Mouse (Mus musculus) heart, adult 8-10 months (tissue): ENCODE results near the gene Fam131b. TPM values are rescaled to one million over a fixed set of nuclear protein-coding genes. Genes with fewer than 3 reads are reported as not detected.

Source experiments
- DNase-seq: peaks from one replicate; pipeline ENCODE4 v3.0.0; 2022; ENCODE audit warnings: low spot score
- total RNA-seq, 4 experiments: library from RNA; stranded (reverse); gene quantifications; 2 replicates each; pipeline ENCODE4 v1.2.4; 2022

The Fam131b gene
- total RNA-seq, 4 experiments from 2014 or later: 0.44 to 0.82 (median 0.51) TPM

DNA sequence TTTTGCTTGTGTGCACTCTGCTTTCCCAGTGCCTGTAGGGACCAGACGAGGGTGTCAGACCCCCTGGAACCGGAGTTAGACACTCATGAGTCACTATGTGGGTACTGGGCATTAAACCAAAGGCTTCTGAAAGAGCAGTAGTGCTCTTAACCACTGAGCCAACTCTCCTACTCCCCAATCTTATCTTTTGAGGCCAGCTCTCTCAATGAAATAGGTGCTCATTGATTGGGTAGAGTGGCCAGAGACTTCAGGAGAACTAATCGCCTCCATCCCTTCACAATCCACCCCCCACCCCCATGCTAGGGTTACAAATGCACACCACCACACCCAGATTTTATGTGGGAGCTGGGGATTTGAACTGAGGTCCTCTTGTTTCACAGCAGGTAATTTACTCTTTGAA is 4.3 kb upstream of the Fam131b start:
- no peak for DNase-seq

DNA sequence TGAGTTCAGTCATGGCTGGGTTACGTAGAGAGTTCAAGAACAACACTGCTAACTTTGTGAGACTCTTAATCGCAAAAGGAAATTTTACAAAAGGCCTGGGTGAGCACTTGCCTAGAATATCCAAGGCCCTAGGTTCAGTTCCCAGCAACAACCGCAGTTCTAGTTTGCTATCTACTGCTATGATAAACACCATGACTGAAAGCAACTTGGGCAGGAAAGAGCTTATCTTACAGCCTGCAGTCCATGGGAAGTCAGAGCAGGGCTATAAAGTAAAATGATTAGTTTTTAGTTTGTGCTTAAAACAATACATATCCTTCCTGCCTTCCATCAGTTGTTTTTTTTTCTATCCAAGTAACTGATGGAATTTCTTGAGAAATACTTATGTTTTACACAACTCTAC is 2.1 kb upstream of the Fam131b start:
- no peak for DNase-seq

DNA sequence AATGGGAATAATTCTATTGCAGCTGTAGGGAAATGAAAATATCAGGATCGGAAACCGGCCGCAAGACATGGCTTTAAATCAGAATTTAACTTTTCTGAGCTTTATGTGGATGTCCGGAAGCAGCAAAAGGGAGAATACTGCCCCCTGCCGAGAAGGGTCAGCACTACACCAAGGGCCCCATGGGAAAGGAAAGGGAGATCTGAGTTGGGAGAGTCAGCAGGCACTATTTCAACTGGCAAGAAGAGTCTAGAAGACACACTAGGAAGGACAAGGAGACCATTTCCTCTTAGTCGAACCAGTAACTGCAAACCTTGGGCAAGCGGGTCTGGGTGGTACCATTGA is 796 bp upstream of the Fam131b start:
- DNase-seq: peak; percentile 78

DNA sequence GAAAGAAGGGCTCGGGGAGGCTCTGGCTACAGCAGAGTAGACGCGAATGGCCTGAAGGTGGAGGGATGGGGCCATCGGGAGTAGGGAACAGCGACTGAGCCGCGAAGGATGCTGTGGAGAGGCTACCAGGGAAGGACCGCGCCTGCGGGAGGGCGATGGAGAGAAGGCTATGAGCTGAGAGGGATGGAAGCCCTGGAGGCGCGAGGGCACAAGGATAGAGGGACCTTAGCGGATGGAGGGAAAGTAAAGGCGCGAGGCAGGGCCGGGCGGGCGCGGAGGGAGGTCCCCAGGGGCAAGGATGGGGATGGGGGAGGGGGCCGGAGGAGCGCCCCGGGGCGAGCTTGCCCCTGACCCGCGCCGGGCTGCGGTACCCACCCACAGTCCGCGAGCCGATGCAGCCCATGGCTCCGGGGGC is 369 bp downstream of the Fam131b start:
- DNase-seq: no peak

DNA sequence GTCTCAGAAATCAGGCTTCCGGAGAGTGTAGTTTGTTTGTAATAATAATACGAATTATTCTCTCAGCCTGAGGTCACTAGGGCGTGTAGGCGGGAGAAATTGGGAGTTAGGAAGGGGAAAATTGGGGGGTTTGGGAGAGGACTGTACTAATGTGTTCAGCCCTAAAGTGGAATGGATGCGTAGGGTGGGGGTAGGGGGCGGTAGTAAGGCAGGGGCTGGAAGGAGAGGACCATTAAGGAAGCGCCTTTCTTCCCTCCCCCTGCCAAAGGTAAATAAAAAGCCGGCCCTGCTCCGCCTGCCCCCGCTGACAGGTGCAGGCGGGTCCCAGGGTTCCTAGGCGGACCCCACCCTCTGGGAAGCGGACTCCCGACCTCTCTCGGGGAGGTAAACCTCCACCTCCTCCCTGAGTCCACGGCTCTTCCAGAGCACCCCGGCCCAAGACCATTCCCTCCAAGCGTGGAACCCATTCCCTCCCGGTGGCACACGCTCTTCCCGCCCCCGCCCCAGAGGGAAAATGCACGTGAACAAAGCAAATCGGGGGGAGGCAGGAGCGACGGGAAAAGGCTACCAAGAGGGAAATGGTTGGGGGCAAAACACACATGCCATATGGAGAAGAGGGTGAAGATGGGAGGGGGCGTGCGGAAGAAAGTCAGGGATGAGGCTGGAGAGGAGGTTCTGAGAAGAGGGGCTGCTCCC is 924 bp downstream of the Fam131b start:
- no peak for DNase-seq

DNA sequence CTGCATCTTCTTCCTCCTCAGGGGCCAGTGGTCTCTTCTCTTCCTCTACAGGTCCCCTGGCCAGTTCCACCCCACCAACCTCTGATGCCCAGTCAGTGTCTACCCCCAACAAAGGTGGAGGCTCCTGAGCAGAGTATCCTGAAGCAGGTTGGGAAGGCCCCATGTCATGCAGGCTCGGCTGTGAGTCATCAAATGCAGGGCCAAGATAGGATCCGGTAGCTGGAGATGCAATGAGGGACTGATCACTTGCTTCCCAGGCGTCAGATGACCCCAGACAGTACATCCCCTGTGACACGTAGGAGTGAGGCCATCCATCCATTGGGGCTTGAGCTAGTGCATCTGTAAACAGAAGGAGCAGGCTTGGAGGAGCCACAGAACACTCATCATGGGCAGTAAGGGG is 6.2 kb downstream of the Fam131b start:
- DNase-seq: no peak

DNA sequence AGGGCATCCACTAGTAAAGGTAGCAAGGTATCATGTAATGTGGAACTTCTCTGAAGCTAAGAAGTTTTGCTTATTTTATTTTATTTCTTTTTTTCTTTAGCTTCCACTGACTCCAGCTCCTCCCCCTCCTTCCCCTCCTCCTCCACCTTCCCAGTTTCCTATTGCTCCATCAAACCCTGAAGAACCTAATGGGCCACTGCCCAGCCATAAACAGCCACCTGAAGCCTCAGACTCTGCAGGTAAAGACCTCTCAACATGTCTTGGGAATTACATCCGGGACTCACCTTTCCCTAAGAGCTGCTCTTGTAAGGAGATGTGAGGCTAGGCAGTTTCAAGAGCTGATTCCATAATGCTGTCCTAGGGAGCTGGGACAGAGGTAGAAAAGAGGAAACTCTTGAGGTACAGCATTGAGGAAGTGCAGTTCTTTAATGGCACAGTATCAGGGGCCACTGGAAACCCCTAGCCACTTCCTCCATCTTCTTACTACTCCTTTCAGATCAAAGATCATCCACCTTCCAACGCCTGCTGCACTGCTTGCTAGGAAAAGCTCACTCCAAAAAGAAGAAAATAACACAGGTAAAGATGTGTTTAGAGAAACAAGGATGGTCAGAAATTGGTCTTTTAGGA is 13.9 kb downstream of the Fam131b start:
- DNase-seq: no peak

DNA sequence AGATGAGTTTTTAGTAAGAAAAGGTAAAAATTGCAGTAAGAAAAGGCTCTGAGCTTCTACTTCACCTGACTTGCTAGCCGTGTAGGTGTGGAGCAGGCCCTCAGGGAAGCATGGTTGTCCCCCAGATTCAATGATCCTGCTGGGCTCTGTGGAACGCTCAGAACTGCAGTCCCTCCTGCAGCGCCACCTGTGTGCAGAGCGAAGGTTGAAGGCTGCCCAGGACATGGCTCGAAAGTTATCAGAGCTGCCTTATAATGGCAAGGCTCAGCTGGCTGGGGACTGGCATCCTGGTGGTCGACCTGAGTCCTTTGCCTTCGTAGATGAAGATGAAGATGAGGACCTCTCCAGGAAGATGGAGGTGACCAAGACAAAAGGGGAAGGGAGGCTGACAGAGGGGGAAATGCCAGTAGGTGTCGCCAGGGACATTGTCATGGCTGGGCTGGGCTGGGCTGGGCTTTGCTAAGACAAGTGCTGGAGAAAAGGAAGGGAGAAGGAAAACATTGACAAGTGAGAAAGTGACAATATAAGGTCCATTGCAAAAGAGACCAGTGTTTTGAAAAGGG is 14.5 kb downstream of the Fam131b start:
- DNase-seq: no peak

DNA sequence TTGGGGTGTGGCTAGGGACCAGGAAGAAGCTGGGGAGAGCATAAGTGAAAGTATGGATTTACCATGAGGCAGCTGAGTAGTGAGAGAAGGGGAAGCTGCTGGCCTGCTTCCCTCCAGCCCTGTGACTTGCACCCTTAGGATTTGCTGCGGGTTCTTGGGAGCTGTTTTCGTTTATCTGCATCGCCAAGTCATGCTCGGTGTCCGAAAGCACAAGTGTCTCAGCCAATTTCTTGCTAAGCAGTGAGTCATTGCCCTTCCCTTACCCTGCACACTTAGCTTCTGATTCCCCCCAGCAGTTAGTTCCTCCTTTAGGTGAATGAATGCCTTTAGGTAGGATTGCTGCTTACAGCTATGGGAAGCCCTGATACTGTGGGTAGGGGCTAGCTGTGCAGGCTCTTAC is 25.1 kb downstream of the Fam131b start:
- DNase-seq: no peak

DNA sequence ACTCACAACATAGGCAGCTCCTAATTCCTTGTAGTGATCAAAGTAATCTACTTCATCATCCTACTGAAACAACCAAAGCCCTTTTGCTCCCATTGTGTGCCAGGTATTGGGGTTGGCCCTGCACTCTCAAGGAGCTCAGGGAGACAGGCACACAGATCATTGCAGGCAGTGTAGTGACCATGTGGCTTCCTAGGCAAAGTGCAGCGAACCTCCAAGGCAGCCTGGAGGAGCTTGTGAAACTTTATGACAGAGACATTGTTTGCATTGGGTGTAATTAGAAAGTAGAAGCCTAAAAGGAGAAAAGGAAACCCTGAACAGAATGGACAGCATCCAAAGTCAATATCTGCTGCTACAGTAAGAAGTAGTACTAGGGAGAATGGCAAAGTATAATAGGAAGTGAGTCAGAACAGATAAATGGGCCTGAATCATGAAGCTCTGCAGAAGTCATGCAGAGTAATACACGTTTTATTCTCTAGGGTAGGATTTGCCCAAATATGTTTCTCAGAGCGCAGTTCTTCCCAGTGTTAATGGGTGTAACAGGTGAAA is 28.8 kb downstream of the Fam131b start:
- peak; percentile 9 for DNase-seq

DNA sequence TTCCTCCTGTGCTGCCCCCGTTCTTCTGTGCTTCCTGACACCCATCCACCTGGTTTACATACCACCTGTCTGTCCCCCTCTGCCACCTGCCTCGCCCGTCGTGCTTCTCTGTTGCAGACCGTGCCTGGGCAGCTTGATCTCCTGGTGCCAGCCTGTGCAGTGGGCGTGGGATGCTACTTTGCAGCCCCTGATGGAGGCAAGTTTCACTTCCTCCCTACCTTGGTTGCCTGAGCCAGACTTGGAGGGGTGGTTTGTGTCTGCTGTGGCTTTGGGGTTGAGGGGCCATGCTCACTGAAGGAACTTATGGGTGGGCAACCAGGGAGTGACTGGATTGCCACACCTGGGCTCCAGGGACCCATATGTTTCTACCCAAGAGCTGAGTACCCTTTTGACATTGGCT is 31.1 kb downstream of the Fam131b start:
- DNase-seq: no peak

DNA sequence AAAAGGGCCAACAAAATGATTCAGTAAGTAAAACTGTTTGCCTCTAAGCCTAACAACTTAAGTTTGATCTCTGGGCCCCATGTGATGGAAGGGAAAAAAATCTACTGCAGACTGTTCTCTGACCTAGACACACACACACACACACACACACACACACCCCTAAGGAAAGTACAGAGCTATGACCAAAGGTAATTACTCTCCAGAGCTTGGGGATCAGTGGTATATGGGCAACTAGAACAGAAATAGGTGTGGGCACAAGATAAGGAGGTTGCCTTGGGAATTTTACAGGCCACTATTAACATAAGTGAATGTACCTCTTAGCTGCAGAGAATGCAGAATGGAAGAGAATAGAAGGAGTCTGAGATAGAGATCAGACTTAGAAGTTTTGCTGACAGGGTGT is 36.9 kb downstream of the Fam131b start:
- DNase-seq: no peak

DNA sequence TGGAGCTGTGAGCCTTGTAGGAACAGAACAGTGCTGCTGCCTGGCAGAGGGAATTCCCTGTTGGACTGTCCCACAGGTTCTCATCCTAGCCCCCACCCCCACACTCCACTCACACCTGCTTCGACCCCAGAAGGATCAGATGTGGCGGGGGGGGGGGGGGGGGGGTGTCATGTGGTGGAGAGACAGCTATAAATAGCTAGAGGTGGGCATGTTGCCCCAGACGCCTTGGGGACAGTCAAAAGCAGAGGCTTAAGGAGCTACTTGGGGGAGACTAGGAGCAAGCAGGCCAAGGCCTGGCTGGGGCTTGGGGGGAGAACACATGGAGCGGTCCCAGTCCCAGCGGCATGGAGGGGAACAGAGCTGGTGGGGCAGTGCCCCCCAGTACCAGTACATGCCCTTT is 38.0 kb downstream of the Fam131b start, which contains the start of gene Clcn1:
Gene Clcn1 (plus strand): TSS at position 238 of the 400 bp plus-strand sequence.
- no peak for DNase-seq

DNA sequence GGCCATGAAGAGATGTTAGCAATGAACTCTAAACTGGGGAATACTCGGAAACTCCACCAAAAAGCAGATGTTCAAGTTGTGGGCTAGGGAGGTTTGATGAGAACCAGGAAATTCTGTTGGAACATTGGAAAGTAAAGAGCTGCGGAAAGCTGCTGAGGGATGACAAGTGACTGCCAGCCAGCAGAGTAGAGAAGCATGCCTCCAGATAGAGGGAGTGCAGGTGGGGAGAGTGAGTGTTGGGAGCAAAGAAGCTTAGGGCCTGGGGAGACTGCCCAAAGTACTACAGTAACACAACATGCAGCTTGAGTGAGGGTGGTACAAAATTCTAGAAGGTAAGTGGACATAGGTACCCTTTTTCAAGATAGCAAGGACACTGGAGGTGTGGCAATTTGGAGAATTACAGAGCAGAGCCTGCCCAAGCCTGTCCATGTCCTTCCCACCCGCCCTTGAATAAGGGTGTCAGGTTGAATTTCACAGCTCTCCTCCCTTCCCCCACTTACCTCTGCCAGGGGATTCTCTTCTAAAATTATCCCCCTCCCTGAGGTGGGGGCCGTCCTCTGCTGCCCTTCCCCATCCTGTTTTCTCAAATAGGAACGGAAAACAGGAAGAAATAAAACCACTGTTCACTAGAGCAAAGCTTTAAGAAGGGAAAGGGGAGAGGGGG is 41.4 kb downstream of the Fam131b start:
- no peak for DNase-seq

DNA sequence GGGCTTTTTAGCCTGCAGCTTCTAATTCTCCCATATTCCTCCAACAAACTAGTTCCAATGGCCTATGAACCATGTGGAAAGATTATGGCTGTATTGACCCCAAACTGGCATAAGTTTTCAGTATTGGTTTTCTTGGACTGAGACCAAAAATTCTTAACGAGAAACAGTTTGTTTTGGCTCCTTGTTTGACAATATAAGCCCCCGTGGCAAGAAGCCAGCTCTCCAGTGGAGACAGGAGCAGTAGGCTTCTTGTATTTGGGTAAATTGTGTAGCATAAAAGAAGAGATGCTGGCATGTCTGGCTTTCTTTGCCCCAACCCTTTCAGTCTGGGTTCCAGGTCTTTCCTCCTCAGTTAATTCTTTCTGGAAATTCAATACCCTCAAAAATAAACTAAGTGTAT is 48.3 kb downstream of the Fam131b start:
- DNase-seq: no peak

DNA sequence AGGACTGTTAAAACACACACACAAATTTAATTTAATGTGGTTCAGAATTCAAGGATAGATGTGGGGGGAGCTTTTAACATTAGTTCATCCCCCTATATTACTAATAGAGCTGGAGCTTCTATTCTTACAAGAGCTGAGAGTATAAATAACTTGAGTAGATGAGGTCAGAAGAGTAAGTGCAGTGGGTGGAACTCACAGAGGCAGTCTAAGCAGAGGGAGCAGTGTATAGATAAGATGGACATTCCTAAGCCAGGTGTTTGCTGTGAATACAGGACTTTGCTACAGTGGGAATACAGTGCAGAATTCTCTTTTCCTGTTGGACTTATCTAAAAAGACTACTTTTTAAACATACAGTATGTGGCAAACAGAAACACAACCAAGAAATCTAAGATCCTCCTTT is 53.6 kb downstream of the Fam131b start:
- no peak for DNase-seq

DNA sequence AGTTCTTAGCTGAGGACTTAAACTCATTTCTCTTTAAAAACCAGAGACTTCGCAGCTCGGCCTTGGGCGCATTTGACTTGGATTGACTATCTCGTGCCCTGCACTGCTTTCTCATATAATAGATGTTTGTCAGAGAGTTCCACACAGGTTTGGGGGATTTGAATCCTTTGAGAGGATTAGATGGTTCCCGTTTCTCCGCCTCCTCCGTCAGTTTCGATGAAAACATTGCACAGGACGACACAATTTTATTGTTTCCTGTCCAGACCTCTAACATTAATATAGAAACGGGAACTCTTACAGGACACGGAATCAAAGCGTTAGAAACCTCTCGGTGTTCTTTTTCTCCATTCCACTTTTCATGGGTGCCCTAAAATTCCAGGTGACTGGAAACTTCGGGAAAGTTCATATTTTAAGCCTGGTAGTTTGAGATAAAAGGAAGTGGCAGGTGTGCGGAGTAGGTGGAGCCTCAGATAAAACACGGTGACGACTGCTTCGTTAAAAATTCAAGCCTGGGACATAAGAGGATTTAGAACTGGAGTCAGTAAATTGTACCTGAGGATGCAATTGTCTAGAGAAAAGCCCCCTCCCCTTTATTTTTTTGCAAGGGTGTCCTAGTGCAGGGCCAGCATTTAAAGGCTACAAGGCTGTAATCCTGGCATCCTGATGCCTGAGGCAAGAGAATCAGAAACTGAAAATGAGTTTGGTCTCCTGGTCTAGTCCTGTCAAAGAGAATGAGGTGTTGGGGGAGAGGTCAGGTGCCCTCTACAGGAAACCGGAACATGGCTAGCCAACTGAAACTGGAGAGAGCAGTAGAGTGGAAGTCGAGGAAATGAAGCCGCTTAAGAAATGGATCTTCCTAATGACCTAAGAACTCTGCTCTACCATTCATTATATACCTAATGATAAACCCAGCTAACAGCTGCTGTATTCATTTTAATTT is 58.8 kb downstream of the Fam131b start:
- no peak for DNase-seq
